Mouse (Mus musculus) adrenal gland, adult 2 months (tissue): Measurements from ENCODE around the gene Tnip3. TPM values are rescaled to one million over a fixed set of nuclear protein-coding genes. Genes with fewer than 3 reads are reported as not detected.

ENCODE experiments used
- DNase-seq: peaks from one replicate; pipeline ENCODE4 v3.0.0; 2021
- polyA plus RNA-seq: library from polyadenylated mRNA; depleted of rRNA; stranded (reverse); fragments of >200 nt; gene quantifications from 2 replicates; pipeline ENCODE4 v1.2.3, GENCODE M21; 2012
- total RNA-seq, 2 experiments: library from RNA; stranded (reverse); gene quantifications; 2 replicates each; pipeline ENCODE4 v1.2.3; 2021

The Tnip3 gene
- total and polyA plus RNA-seq, 3 experiments: 0.40 to 0.93 TPM; not detected in 1

GRCm38 (mm10) chr6:65584870-65585332, 59.8 kb downstream of the Tnip3 start:
- peak; percentile 20 for DNase-seq

DNA sequence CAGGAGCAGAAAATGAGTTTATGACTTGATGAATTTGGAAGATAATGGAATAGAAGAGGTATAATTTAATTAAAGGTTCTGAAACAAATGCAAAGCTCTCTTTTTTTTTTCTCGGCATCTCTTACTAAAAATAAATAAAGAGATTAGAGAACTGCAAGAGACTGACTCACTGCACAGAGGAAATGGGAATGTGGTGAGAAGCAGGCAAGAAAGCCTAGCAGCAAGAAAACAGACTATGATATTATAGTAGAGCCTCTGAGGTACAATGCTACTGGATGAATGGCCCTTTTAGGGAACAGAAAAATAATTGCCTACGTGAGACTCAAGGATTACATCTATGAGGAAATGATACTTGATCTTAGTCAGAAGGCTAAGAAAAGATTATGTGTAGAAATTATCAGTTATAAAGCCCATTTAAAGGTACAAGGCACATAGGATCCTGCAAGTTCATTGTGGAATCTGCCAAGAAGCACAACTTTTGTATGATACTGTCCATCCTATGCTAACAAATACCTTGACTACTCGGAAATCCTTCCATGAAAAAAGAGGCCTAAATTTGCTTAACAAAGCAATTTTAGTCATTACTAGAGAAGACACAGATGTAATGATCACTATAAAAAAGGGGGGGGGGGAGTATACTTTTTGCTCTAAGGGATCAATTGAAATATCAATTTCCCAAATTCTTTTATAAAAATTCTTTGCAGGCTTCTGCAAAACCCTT, 60.4 kb downstream of the Tnip3 start:
- no peak for DNase-seq

DNA sequence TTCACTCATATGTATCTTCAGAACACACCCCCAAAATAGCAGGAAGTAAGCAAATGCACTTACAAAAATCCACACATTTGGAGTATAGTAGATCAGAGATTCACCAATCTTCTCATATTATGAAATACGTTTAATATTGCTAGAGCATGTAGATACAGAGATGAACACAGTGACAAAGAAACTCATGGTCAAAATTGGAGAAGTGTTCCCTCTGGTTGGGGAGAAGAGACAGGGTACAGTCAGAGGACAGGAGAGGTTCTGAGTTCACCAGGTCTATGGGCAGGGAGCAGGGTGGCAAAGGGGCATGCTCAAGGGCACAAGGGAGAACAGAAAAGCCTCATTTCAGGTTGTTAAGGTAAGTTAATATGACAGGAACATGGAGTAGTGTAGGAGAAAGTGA, 63.7 kb downstream of the Tnip3 start:
- no peak for DNase-seq

DNA sequence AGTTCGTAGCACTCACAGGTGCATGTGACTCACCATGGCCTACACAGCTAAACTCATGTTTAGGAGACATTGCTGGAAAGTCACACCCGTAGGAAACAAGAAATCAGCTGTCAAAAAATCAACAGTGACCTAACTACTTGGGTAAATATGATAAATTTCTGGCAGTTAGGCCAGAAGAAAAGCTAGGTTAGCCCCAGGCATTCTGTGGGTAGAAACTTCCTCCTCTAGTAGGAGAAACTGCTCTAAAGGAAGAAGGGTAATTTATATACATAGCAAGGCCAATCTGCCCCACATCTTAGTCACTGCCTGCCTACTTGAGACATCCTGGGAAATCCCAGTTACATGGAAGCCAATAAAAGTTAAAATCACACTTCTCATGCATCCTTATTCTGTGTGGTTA, 64.9 kb downstream of the Tnip3 start:
- DNase-seq: no peak

- no peak for DNase-seq
Observed at GRCm38 (mm10) chr6:65594171-65594570, 69.1 kb downstream of the Tnip3 start.

GRCm38 (mm10) chr6:65595371-65595770, 70.3 kb downstream of the Tnip3 start:
- DNase-seq: no peak

GRCm38 (mm10) chr6:65597056-65597818, 72.1 kb downstream of the Tnip3 start:
- DNase-seq: no peak

DNA sequence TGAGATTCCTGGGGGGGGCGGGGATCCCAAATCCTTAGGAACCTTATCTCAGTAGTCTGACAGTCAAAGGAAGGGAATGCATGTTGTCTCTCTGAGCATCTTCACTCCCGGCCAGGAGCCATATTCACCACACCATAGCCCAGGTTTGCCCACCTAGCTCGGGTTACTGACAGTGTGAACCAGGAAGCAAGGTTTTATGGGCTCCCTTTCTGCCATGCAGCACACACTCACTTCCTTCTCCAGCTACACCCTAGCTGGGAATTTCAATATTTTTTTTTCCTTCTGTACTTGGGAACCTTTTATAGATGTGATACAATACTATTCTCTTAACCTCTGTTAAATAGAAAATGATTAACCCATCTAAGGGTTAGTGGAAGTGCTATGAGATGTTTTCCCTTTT, 73.4 kb downstream of the Tnip3 start:
- DNase-seq: no peak

GRCm38 (mm10) chr6:65599865-65600739, 75.0 kb downstream of the Tnip3 start:
- no peak for DNase-seq

DNA sequence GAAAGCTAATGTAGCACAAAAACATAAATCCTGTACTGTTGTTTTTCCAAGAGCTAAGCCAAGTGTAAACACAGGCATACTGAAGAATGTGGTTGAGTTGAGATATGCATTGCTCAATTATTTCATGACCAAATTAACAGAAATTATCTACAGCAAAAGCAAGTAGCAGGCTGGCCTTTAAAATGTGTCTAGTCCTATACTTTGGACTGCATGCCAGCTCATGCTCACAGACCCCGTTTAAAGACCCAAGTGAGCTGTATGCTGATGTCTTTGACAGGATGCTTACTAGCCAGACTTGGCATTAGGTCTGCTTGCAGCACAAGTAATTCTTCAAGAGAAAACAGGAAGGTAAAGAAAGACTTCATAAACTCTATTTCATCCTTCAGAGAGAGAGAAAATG, 75.8 kb downstream of the Tnip3 start:
- DNase-seq: no peak

- DNase-seq: no peak
Observed at GRCm38 (mm10) chr6:65605778-65606177, 80.7 kb downstream of the Tnip3 start.

- no peak for DNase-seq
Observed at GRCm38 (mm10) chr6:65606946-65607345, 81.8 kb downstream of the Tnip3 start.

GRCm38 (mm10) chr6:65611834-65612233, 86.7 kb downstream of the Tnip3 start:
- no peak for DNase-seq

GRCm38 (mm10) chr6:65613924-65614585, 88.9 kb downstream of the Tnip3 start:
- DNase-seq: no peak

- no peak for DNase-seq
Observed at GRCm38 (mm10) chr6:65615641-65616040, 90.5 kb downstream of the Tnip3 start.

DNA sequence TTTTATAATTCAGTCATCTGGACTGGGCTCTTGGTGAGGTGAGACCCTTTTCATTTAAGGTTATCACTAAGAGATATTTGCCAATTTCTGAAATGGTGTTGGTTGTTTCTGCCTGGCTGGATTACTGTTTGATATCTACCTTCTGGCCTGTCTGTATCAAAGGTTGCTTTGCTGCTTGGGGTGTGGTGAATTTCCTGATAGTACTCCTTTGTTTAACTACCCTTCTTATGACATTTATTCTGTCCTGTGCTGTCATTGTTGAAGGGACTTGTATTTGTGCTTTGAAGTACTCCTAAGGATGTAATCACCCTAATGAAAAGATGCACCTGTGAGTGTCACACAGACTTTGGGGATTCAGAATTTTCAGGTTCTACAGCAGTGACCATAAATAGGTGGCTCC, 96.1 kb downstream of the Tnip3 start:
- DNase-seq: no peak

DNA sequence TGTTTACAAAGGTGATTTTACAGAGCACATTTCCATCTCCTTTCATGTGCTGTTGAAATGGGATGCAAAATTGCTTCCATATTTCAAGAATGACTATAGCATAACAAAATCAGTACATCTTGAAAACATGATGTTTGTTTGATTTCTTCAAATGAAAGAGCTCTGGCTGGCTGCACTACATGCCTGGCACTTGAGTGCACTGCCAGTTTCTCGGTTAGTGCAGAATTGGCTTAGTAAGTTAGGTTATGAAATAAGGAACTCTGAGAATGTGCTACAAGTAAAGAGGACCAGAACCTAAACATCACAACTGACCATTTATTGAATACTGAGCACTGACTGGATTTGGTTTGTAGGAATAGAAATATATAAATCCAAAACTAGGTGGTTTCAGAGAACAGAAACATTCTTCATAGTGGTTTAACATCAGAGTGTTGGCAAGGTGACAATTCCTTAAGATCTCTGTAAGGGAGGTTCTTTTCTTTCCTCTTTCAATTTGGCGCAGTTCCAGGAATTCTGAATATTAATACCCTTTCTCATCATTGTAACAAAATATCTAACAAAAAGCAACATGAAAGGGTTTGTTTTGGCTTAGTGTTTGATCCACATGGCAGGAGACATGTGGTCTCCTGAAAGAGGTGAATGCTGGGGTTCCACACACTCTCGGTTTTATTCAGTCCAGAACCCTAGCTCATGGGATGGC, 98.1 kb downstream of the Tnip3 start:
- no peak for DNase-seq

DNA sequence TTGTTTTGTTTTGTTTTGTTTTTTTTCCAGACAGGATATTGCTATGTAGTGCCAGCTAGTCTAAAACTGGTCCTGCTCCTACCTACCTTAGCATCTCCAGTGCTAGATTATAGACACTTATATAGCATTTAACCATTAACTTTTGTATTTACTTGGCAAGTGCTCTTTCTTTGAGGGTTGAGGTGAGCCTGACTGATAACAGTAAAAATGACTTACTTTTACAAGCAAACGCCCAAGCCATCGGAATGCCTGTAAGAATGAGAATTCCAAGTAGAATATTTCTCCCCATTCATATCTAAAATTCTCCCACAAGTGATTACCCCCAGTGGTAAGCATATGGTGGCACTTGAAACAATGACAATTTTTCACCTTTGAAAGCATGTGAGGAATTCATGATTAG, 105.5 kb downstream of the Tnip3 start:
- DNase-seq: no peak

GRCm38 (mm10) chr6:65632184-65632583, 107.1 kb downstream of the Tnip3 start:
- DNase-seq: no peak

DNA sequence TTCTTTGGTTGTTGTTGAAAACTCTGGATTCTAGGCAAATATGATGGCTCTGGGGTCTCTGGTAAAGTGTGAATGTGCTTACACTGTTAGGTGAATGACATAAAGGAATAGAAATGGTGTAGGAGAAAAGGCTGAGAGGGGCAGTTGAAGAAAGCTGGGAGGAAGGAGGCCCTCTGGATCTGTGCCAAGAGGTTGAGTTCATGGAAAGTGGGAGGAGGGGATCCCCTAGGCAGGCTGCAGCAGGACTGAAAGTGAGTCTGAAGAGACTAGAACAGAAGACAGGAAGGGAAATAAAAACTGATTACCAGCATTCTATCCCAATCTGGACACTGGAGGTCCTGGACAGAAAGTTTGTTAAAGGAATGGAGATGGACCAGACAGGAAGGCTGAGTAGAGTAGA, 117.3 kb downstream of the Tnip3 start:
- no peak for DNase-seq

- DNase-seq: no peak
Observed at GRCm38 (mm10) chr6:65644110-65644509, 119.0 kb downstream of the Tnip3 start.
